Mouse (Mus musculus) bone marrow macrophage, adult 2 months (primary cell): Measurements from ENCODE around the gene Batf3.

Experiments
- CTCF ChIP-seq: IDR thresholded peaks from 2 replicates; pipeline ENCODE4 v1.5.1; 2012; ENCODE audit warnings: low read depth, mild to moderate bottlenecking, low read length, moderate library complexity
- POLR2A ChIP-seq: IDR thresholded peaks from 2 replicates; pipeline ENCODE4 v1.6.1; 2012; ENCODE audit warnings: mild to moderate bottlenecking, low read depth, low read length, borderline replicate concordance

DNA sequence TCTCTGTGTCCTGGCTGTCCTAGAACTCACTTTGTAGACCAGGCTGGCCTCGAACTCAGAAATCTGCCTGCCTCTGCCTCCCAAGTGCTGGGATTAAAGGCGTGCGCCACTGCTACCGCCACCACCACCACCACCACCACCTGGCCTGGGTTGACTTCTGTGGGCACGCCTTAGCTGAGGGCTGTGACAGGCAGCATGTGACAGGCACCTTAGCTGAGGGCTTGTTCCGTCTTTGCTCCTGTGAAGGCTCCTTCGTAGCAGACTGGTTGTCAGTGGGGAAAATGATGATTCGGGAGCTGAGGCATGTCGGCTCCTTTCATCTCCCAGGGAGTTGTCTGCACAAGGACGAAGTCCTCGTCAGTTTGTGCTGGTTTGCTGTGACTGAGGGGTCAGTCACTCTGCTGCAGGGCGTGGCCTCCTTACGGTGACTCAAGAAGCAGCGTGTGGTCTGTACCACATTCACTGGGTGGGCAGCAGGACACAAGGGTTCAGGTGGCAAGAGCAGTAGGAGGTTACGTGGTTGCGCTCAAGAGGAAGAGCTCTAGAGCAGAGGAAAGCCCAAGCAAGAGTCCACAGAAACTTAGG is 25.2 kb upstream of the Batf3 start:
- no peak for TF ChIP-seq POLR2A
- no peak for TF ChIP-seq CTCF
